Mouse (Mus musculus): Measurements from ENCODE around the gene Garem2.
"Not testable (repeated sequence)": the region's sequence is repeated elsewhere in the genome, so short reads cannot be mapped to it uniquely, and the experiment has no call there.

The Garem2 gene

DNA sequence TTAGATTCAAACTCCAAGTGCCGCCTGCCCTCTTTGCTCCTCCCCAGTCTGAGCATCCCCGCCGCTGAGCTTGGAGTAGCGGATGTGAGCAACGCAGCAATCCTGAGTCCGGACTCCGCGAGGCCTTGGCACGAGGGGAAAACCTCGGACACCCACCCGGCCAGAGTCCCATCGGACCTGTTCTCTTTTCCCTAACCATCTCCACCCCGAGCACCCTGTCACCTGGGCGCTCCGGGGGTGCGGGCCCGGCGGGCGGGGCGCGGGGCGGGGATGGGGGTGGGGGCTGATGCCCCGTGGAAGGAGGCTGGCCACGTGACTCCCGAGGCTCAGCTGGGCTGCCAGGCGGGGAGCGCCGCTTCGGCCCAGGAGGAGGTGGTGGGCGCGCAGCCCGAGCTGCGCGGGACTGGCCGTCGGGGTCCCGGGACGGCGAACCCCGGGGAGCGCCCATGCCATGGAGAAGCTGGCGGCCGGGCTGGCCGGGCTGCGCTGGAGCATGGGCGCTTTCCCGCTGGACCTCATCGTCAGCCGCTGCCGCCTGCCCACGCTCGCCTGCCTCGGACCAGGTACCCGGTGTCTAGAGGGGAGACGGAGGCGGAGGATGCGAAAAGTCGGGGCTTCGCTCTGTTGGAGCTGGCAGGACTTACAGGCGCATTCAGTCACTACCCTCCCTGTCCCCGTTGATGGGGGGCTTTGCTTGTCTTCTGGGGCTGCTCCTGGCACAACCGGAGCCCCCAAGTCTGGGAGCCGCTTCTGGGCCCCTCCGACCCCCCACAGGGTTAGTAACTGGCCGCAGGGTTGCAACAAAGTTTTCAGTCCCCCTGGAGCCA lies at the start of gene Garem2:
Garem2 (plus strand) TSS at position 321 of the 827 bp plus-strand sequence.
- DNase-seq (ENCODE audit: extremely low spot score), result peak; percentile 62

DNA sequence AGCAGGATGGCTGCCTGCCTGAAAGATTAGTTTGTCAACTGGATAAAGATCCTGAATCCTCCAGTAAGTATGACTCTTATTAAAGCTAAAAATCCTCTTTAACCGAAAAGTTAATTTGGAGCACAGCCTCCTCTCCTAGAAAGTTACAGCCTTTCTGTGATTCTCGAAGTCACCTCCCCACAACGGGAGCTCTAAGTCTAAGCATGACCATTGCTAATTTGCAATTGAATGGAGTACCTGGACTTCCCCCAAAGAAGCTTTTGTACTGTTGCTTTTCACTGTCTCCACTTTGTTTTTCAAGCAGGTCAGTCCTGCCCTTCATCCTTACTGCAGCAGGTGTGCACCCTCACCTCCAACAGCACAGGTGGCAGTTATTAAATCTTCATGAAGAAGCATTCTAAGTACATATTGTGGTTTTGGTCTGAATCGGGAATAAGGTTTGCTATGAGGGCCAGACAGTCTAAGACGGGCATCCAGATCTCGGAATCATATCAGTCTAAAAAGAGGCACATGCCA lies 46.7 kb upstream of the Garem2 start:
- no peak for DNase-seq (ENCODE audit: extremely low spot score)

GRCm38 (mm10) chr5:30059607-30060006 lies 45.4 kb upstream of the Garem2 start:
- not testable (repeated sequence) for DNase-seq (ENCODE audit: extremely low spot score)

DNA sequence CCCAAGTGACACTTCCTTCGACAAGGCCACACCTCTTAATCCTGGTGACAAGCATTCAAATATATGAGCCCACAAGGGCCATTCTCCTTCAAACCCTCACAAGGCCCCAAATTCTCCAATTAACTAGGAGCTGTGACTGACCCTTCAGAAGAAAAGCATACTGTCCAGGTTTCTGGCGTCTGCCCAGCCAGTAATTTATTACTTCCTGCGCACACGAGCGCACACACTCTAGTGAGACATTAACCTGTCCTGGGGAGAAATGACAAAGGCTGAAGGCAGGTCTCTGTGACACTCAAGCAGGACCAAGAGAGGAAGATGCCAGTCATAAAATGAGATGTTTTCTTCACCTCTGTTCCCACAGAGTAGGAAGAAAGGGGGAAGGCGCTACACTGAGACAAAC lies 37.2 kb upstream of the Garem2 start:
- DNase-seq (ENCODE audit: extremely low spot score), result no peak

- DNase-seq (ENCODE audit: extremely low spot score), result no peak
These were observed 33.3 kb upstream of the Garem2 start for GRCm38 (mm10) chr5:30071677-30072076.

DNA sequence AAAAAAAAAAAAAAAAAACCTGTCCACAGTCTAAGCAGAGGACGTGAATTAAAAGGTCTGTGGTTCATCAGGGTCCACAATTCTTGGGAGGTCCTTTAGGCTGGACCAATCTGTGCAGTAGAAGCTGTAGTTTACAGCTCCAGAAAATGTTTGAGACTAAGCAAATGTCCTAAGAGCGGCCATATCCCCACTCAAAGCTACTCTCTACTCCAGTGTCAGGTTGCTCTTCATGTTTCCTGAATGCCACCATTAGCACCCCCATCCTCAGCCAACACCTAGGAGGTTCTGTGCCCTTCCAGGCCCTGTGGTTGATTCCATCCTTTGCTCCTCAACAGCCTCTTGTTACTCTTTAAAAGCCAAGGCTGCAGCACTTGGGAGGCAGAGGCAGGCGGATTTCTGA lies 32.6 kb upstream of the Garem2 start:
- DNase-seq (ENCODE audit: extremely low spot score), result no peak

GRCm38 (mm10) chr5:30072825-30073821 lies 31.8 kb upstream of the Garem2 start, which contains the start of gene Tyms:
Tyms (minus strand) TSS chr5:30073617.
- peak; percentile 89 for DNase-seq (ENCODE audit: extremely low spot score)

DNA sequence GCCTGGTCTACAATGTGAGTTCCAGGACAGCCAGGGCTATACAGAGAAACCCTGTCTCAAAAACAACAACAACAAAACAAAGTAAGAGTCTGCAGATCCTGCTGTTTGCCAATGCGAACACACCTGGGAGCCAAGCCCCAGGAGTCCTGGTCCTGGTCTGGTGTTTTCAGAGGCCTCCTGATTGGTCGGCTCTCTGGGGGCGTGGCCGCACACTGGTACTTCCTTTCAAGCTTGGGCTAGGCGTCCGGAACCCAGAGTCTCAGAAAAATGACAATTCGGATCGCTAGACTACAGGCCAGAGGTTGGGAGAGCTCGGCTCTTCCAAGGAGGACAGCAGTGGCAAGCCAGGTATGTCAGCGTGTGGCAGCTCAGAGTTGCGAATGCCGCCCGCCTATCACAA lies 12.3 kb upstream of the Garem2 start:
- no peak for DNase-seq (ENCODE audit: extremely low spot score)

- no peak for DNase-seq (ENCODE audit: extremely low spot score)
These were observed 10.6 kb upstream of the Garem2 start for GRCm38 (mm10) chr5:30094399-30094798.

DNA sequence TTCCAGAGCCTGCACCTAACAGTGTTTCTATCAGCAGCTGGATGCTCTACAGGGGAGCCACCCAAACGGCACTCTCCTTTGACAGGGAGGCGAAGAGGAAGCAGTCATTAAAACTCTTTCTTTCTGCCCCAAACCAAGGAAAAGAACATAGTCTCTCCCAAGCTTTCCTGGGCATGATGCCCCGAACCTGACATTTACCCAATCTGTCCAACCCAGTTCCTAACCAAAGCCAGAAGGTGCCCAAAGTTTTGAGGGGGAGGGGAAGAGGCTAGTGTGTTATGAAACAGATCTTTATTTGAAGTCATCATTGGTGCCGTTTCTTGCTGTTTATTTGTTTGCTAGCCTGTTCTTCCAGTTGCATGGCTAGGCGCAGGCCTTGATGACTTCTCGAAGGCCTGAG lies 9.2 kb upstream of the Garem2 start:
- no peak for DNase-seq (ENCODE audit: extremely low spot score)

DNA sequence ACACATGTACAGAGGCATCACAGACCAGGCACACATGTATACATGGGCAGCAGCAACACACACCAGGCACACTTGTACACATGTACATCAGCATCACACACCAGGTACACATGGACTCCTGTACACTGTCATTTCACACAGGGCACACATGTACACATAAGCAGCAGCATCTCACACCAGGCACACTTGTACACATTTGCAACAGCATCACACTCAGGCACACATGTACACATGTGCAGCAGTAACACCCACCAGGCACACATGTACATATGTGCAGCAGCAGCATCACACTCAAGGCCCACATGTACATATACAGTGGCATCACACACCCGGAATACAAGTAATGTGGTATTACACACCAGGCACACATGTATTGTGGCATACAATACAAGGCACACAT lies 6.7 kb upstream of the Garem2 start:
- no peak for DNase-seq (ENCODE audit: extremely low spot score)

DNA sequence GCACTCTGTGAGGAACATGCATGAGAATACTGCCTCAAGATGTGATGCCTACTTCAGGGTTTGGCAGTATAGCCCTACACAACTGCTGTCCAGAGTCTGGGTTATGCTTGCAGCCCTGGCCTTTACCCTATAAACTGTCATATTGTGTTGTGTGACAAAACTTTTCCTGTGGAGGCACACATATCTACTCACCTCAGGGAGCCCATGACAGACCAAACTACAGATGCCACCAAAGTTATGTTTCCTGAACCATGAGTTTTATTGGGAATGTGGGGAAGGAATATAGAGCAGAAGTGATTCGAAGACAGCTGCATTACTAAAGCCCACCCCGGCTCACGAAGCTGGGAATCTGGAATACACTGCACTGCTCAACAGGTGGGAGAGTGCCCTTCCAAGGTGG lies 1.6 kb upstream of the Garem2 start:
- no peak for DNase-seq (ENCODE audit: extremely low spot score)

GRCm38 (mm10) chr5:30104339-30104738 lies 622 bp upstream of the Garem2 start:
- DNase-seq (ENCODE audit: extremely low spot score), result peak; percentile 65

DNA sequence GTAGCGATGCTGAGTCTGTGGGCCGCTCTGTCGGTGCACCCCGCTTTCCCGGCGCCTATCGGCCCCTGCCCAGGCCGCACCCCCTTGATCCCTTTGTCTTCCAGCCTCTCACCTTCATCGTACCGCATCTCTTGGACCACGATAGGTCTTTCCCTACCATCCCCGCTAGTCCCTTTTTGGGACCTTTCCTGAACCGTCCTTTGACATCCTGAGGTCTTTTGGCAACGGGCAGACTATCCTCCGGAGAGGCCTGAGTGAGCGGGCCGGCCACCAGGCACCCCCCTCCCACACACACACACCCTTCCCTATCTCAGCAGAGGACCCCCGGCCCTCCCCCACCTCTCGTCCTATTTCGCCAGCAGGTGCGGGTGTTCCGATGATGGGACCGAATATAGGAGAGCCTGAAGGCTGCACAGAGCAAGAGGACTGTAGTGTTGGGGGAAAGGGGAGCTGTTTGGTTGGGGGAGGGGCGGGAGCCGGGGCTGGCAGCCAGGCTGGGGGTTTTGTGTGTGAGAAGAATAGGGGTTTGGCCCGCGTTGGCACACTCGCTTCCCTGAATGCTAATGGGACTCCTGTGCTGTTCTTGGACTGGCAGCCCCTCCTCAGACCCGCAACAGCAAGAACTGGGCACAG lies 823 bp downstream of the Garem2 start, which contains the start of gene 3110082J24Rik:
3110082J24Rik (minus strand) TSS at position 419 of the 633 bp plus-strand sequence.
- DNase-seq (ENCODE audit: extremely low spot score), result peak; percentile 38

DNA sequence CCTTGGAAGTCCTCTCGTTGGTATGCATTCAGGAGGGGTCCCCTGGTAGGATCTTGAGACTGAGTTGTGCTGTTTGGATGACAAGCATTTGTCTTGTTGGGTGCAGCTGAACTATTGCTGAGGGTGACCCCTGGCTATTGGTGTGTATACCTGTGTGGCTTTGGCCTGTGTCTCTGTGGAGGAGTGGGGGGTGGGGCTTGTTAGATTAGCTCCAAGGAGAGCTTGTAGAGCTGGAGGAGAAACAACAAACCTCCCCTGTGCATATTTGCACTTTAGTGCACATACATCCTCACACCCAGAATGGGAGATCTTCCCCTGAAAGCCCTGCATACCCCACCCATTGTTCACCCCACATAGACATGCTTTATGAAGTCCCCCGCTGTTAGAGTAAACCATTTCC lies 1.8 kb downstream of the Garem2 start:
- DNase-seq (ENCODE audit: extremely low spot score), result no peak

- no peak for DNase-seq (ENCODE audit: extremely low spot score)
These were observed 2.2 kb downstream of the Garem2 start for GRCm38 (mm10) chr5:30107186-30107585.

GRCm38 (mm10) chr5:30107611-30108041 lies 2.7 kb downstream of the Garem2 start:
- peak; percentile 60 for DNase-seq (ENCODE audit: extremely low spot score)

DNA sequence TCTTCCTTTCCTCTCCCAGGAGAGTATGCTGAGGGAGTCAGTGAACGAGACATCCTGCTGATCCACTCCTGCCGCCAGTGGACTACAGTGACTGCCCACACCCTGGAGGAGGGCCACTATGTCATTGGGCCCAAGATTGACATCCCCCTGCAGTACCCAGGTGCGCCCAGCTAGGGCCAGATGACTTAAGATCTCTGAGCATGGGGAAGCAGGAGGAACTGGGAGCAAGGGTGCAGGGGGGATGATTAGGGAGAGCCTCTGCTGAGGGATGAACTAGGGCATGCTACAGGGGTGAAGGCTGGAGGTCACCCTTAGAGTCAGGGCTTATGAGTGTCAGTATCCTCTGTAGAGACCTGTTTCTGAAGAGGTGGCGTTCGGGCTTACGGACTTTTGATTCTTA lies 3.3 kb downstream of the Garem2 start:
- DNase-seq (ENCODE audit: extremely low spot score), result no peak

DNA sequence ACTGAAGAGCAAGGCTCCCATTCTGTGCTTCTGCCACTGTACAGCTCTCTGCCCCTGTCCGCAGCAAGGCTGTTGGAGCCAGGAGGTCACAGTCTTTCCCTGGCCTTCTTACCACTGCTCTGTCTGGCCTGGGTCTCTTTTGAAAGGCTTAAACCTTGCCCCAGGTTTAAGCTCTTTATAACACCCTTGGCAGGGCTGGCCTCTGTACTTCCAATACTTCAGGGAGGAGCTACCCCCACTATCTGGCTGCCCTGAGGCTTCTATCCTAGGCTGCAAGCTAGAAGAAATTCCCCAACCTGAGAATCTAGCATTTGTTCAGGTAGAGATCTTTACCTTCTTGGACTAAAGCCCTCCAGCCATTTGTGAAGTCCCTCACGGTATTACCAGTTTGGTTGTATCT lies 4.9 kb downstream of the Garem2 start:
- no peak for DNase-seq (ENCODE audit: extremely low spot score)

DNA sequence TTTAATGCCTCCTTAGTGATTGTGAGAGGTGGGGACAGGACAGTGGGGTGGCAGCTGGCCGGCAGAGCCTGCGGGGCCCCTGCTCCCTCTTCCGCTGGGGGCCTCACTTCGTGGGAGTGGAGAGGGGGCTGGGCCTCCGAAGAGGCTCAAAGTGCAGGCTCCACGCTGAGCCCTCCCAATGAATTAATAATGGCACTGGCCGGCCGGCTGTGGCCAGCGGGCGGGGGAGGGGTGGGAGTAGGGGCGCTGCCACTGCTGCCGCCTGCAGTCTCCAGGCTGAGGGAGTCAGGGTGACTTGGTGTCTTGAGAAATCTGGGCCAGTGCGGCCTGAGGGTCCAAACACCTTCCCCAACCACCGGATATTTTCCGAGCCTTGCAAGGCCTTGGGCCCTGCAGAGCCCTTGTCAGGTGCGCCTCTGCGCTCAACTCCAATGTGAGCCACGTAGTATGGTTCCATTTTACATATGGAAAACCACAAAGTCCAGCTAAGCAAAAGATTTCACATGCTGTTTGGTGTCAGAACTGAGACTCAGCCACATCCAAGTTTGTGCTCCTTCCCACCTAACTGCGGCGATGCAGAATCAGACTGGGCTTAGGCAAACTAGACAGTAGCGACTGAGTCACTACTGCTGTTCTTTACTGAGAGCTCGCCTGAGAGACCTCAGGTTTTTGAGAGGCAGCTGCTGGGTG lies 5.6 kb downstream of the Garem2 start:
- peak; percentile 43 for DNase-seq (ENCODE audit: extremely low spot score)

GRCm38 (mm10) chr5:30111126-30111525 lies 6.2 kb downstream of the Garem2 start:
- DNase-seq (ENCODE audit: extremely low spot score), result peak; percentile 81
